Mouse (Mus musculus) myocyte (in vitro differentiated cells): ENCODE results near the gene Irf3. TPM values are rescaled to one million over a fixed set of nuclear protein-coding genes. Genes with fewer than 3 reads are reported as not detected.

Experiments
- H3K27me3 ChIP-seq: one replicate; pipeline ENCODE4 v1.6.1; 2011; ENCODE audit not compliant: control insufficient read depth, insufficient read depth, insufficient read length
- H3K36me3 ChIP-seq: one replicate; pipeline ENCODE4 v1.6.1; 2011; ENCODE audit not compliant: control insufficient read depth, insufficient read depth
- H3K4me2 ChIP-seq: one replicate; pipeline ENCODE4 v1.6.1; 2011; ENCODE audit warnings: low read depth, control low read depth
- H3K4me3 ChIP-seq: one replicate; pipeline ENCODE4 v1.5.1; 2011; ENCODE audit warnings: mild to moderate bottlenecking, control low read depth, moderate library complexity
- H3K79me2 ChIP-seq: one replicate; pipeline ENCODE4 v1.6.1; 2011; ENCODE audit not compliant: control insufficient read depth, insufficient read depth
- H3ac ChIP-seq: one replicate; pipeline ENCODE4 v1.6.1; 2011; ENCODE audit not compliant: control insufficient read depth, insufficient read length
- CEBPB ChIP-seq: IDR thresholded peaks from 2 replicates; pipeline ENCODE4 v1.6.1; 2011; ENCODE audit warnings: mild to moderate bottlenecking, moderate library complexity; ENCODE audit not compliant: poor library complexity, insufficient read depth, severe bottlenecking
- E2F4 ChIP-seq: IDR thresholded peaks from one replicate; pipeline ENCODE4 v1.6.1; 2011; ENCODE audit warnings: mild to moderate bottlenecking, control low read depth, moderate library complexity; ENCODE audit not compliant: insufficient read depth
- MAX ChIP-seq: IDR thresholded peaks from one replicate; pipeline ENCODE4 v1.6.1; 2011; ENCODE audit warnings: low read depth, mild to moderate bottlenecking, control low read depth
- MYOD1 ChIP-seq, 3 experiments: IDR thresholded peaks; one replicate each; pipeline ENCODE4 v1.6.1; 2011; ENCODE audit warnings: control low read depth in 2 of 3, low read depth in 2 of 3, mild to moderate bottlenecking in 2 of 3, moderate library complexity in 1 of 3; ENCODE audit not compliant: insufficient read length in 2 of 3, control insufficient read depth in 1 of 3
- MYOG ChIP-seq, 3 experiments: IDR thresholded peaks; one replicate each; pipeline ENCODE4 v1.6.1; 2011; ENCODE audit warnings: control low read depth in 2 of 3, low read depth in 2 of 3, mild to moderate bottlenecking in 2 of 3; ENCODE audit not compliant: insufficient read length in 2 of 3, control insufficient read depth in 1 of 3, insufficient read depth in 1 of 3
- POLR2A ChIP-seq: IDR thresholded peaks from one replicate; pipeline ENCODE4 v1.6.1; 2011; ENCODE audit warnings: low read depth, mild to moderate bottlenecking, control low read depth, moderate library complexity; ENCODE audit not compliant: insufficient read length
- POLR2AphosphoS2 ChIP-seq: IDR thresholded peaks from one replicate; pipeline ENCODE4 v1.6.1; 2011; ENCODE audit warnings: low read depth, control low read depth; ENCODE audit not compliant: insufficient read length
- REST ChIP-seq: IDR thresholded peaks from one replicate; pipeline ENCODE4 v1.6.1; 2011; ENCODE audit warnings: mild to moderate bottlenecking, control low read depth, moderate library complexity; ENCODE audit not compliant: insufficient read depth, insufficient read length
- SRF ChIP-seq: IDR thresholded peaks from one replicate; pipeline ENCODE4 v1.6.1; 2011; ENCODE audit warnings: low read depth; ENCODE audit not compliant: control insufficient read depth, insufficient read length
- TCF12 ChIP-seq: IDR thresholded peaks from one replicate; pipeline ENCODE4 v1.6.1; 2011; ENCODE audit warnings: mild to moderate bottlenecking, control low read depth; ENCODE audit not compliant: poor library complexity, insufficient read depth, severe bottlenecking
- TCF3 ChIP-seq: IDR thresholded peaks from one replicate; pipeline ENCODE4 v1.6.1; 2011; ENCODE audit warnings: low read depth, control low read depth; ENCODE audit not compliant: insufficient read length
- USF1 ChIP-seq: IDR thresholded peaks from one replicate; pipeline ENCODE4 v1.6.1; 2011; ENCODE audit warnings: low read depth, mild to moderate bottlenecking, control low read depth, moderate library complexity
- polyA plus RNA-seq: library from polyadenylated mRNA; unstranded; fragments of >200 nt; fragmentation: generic; extraction: Trizol; gene quantifications from one replicate; pipeline ENCODE4 v1.2.1, GENCODE M21; 2012; ENCODE audit warnings: missing spikeins

Gene Irf3
- polyA plus RNA-seq, 1 experiment, result 45.1 TPM

- Histone ChIP-seq H3K79me2 (peaks cover 18% of the 10 kb centered on the region), H3K27me3 (no peaks in the 10 kb centered on the region), H3K4me3 (no peak overlapping the region), H3ac (no peak overlapping the region), H3K4me2 (no peak overlapping the region), H3K36me3 (peaks cover 9% of the 10 kb centered on the region)
- TF ChIP-seq POLR2AphosphoS2, result no peak
- no peak for TF ChIP-seq REST
- no peak for TF ChIP-seq MYOG (IDR thresholded peaks at IDR 0.05; ENCODE audit: control insufficient read depth in 1 of 3, insufficient read depth in 1 of 3, insufficient read length in 2 of 3, low read depth in 2 of 3)
- TF ChIP-seq CEBPB, result no peak
Measured at GRCm38 (mm10) chr7:45006503-45006902, 9.1 kb downstream of the Irf3 start.

GRCm38 (mm10) chr7:45007141-45007540 is 9.7 kb downstream of the Irf3 start:
- H3K79me2 ChIP-seq, result peaks cover 19% of the 10 kb centered on the region
- H3K4me2 ChIP-seq, result no peak overlapping the region
- no peaks in the 10 kb centered on the region for H3K27me3 ChIP-seq
- H3K36me3 ChIP-seq, result peaks cover 15% of the 10 kb centered on the region
- no peak overlapping the region for H3K4me3 ChIP-seq
- no peak overlapping the region for H3ac ChIP-seq
- TF ChIP-seq REST, result no peak
- TF ChIP-seq USF1, result no peak
- no peak for TF ChIP-seq POLR2AphosphoS2
- no peak for TF ChIP-seq MYOD1 (IDR thresholded peaks at IDR 0.05; ENCODE audit: control insufficient read depth in 1 of 3, insufficient read length in 2 of 3, low read depth in 2 of 3)
- TF ChIP-seq CEBPB, result no peak
- TF ChIP-seq E2F4, result no peak
- no peak for TF ChIP-seq MYOG (IDR thresholded peaks at IDR 0.05; ENCODE audit: control insufficient read depth in 1 of 3, insufficient read depth in 1 of 3, insufficient read length in 2 of 3, low read depth in 2 of 3)
- TF ChIP-seq MAX, result no peak
- TF ChIP-seq TCF3, result no peak
- no peak for TF ChIP-seq SRF
- no peak for TF ChIP-seq TCF12
- TF ChIP-seq POLR2A, result no peak

- Histone ChIP-seq H3K36me3 (peaks cover 16% of the 10 kb centered on the region), H3ac (no peak overlapping the region), H3K27me3 (no peaks in the 10 kb centered on the region), H3K79me2 (peaks cover 19% of the 10 kb centered on the region), H3K4me2 (no peak overlapping the region), H3K4me3 (no peak overlapping the region)
- no peak for TF ChIP-seq SRF
- no peak for TF ChIP-seq MYOG (IDR thresholded peaks at IDR 0.05; ENCODE audit: control insufficient read depth in 1 of 3, insufficient read depth in 1 of 3, insufficient read length in 2 of 3, low read depth in 2 of 3)
- TF ChIP-seq REST, result no peak
- no peak for TF ChIP-seq TCF12
- no peak for TF ChIP-seq E2F4
- TF ChIP-seq USF1, result no peak
- TF ChIP-seq MYOD1 (IDR thresholded peaks at IDR 0.05; ENCODE audit: control insufficient read depth in 1 of 3, insufficient read length in 2 of 3, low read depth in 2 of 3), result no peak
- no peak for TF ChIP-seq POLR2A
- TF ChIP-seq MAX, result no peak
- no peak for TF ChIP-seq POLR2AphosphoS2
- no peak for TF ChIP-seq CEBPB
- TF ChIP-seq TCF3, result no peak
Measured at GRCm38 (mm10) chr7:45007846-45008245, 10.4 kb downstream of the Irf3 start.

GRCm38 (mm10) chr7:45008411-45008810 is 11.0 kb downstream of the Irf3 start:
- H3K27me3 ChIP-seq, result no peaks in the 10 kb centered on the region
- TF ChIP-seq MYOG (IDR thresholded peaks at IDR 0.05; ENCODE audit: control insufficient read depth in 1 of 3, insufficient read depth in 1 of 3, insufficient read length in 2 of 3, low read depth in 2 of 3) (no peak), POLR2A (no peak), TCF3 (no peak), MYOD1 (IDR thresholded peaks at IDR 0.05; ENCODE audit: control insufficient read depth in 1 of 3, insufficient read length in 2 of 3, low read depth in 2 of 3) (no peak), E2F4 (no peak), CEBPB (no peak), POLR2AphosphoS2 (no peak), TCF12 (no peak), SRF (no peak), MAX (no peak), REST (no peak), USF1 (no peak)
- no peak overlapping the region for H3K4me2 ChIP-seq
- no peak overlapping the region for H3K4me3 ChIP-seq
- peaks cover 16% of the 10 kb centered on the region for H3K36me3 ChIP-seq
- peaks cover 19% of the 10 kb centered on the region for H3K79me2 ChIP-seq
- H3ac ChIP-seq, result no peak overlapping the region

- no peak overlapping the region for H3K4me3 ChIP-seq
- H3K36me3 ChIP-seq, result peaks cover 16% of the 10 kb centered on the region
- TF ChIP-seq TCF12 (no peak), MYOG (IDR thresholded peaks at IDR 0.05; ENCODE audit: control insufficient read depth in 1 of 3, insufficient read depth in 1 of 3, insufficient read length in 2 of 3, low read depth in 2 of 3) (no peak), MYOD1 (IDR thresholded peaks at IDR 0.05; ENCODE audit: control insufficient read depth in 1 of 3, insufficient read length in 2 of 3, low read depth in 2 of 3) (no peak), POLR2AphosphoS2 (no peak), TCF3 (no peak), CEBPB (no peak), MAX (no peak)
- H3K27me3 ChIP-seq, result no peaks in the 10 kb centered on the region
- no peak overlapping the region for H3ac ChIP-seq
- peaks cover 40% of the 10 kb centered on the region for H3K79me2 ChIP-seq
- H3K4me2 ChIP-seq, result no peak overlapping the region
Measured at GRCm38 (mm10) chr7:45012011-45012410, 14.6 kb downstream of the Irf3 start.
